Mouse (Mus musculus): ENCODE measurements around the gene Sbk1. TPM values are rescaled to one million over a fixed set of nuclear protein-coding genes. Genes with fewer than 3 reads are reported as not detected.
"Not testable (repeated sequence)": the region's sequence is repeated elsewhere in the genome, so short reads cannot be mapped to it uniquely, and the experiment has no call there.

The Sbk1 gene
- polyA plus RNA-seq, 1 experiment from 2014 or later, result 159 TPM

- no peaks in the 10 kb centered on the region for H3K9me3 ChIP-seq (ENCODE audit: control insufficient read depth, low read length)
- no peak overlapping the region for H3K9ac ChIP-seq (ENCODE audit: low read depth, low read length)
- no peak overlapping the region for H3K27ac ChIP-seq (ENCODE audit: low read depth, low read length)
- H3K4me3 ChIP-seq (ENCODE audit: low read length), result no peak overlapping the region
- H3K4me2 ChIP-seq (ENCODE audit: low read length), result no peak overlapping the region
- H3K36me3 ChIP-seq (ENCODE audit: control insufficient read depth, insufficient read depth, low read length), result no peaks in the 10 kb centered on the region
- H3K27me3 ChIP-seq (replicated peaks; ENCODE audit: control insufficient read depth, insufficient read depth, low read length), result no peaks in the 10 kb centered on the region
- H3K4me1 ChIP-seq (ENCODE audit: control insufficient read depth, insufficient read depth, low read depth, low read length), result no peaks in the 10 kb centered on the region
- no peak for ATAC-seq
- 12% methylated on average over 11 of the region's 11 CpGs for WGBS
Observed at GRCm38 (mm10) chr7:126323729-126324128, 51.3 kb downstream of the Sbk1 start.

GRCm38 (mm10) chr7:126324791-126325190 lies 52.4 kb downstream of the Sbk1 start:
- H3K36me3 ChIP-seq (ENCODE audit: control insufficient read depth, insufficient read depth, low read length), result no peaks in the 10 kb centered on the region
- no peaks in the 10 kb centered on the region for H3K27me3 ChIP-seq (replicated peaks; ENCODE audit: control insufficient read depth, insufficient read depth, low read length)
- H3K9me3 ChIP-seq (ENCODE audit: control insufficient read depth, low read length), result no peaks in the 10 kb centered on the region
- H3K4me3 ChIP-seq (ENCODE audit: low read length), result no peak overlapping the region
- H3K4me2 ChIP-seq (ENCODE audit: low read length), result no peak overlapping the region
- 32% methylated on average over 3 of the region's 3 CpGs for WGBS
- H3K9ac ChIP-seq (ENCODE audit: low read depth, low read length), result no peak overlapping the region
- H3K27ac ChIP-seq (ENCODE audit: low read depth, low read length), result no peak overlapping the region
- no peak for ATAC-seq
- H3K4me1 ChIP-seq (ENCODE audit: control insufficient read depth, insufficient read depth, low read depth, low read length), result no peaks in the 10 kb centered on the region

GRCm38 (mm10) chr7:126325576-126326273 lies 53.3 kb downstream of the Sbk1 start:
- H3K36me3 ChIP-seq (ENCODE audit: control insufficient read depth, insufficient read depth, low read length); H3K9me3 ChIP-seq (ENCODE audit: control insufficient read depth, low read length); H3K4me1 ChIP-seq (ENCODE audit: control insufficient read depth, insufficient read depth, low read depth, low read length); H3K4me3 ChIP-seq (ENCODE audit: low read length); H3K27me3 ChIP-seq (replicated peaks; ENCODE audit: control insufficient read depth, insufficient read depth, low read length); H3K27ac ChIP-seq (ENCODE audit: low read depth, low read length); H3K9ac ChIP-seq (ENCODE audit: low read depth, low read length); H3K4me2 ChIP-seq (ENCODE audit: low read length); ATAC-seq: not testable (repeated sequence)
- WGBS, result 24% methylated on average over 9 of the region's 9 CpGs

- not testable (repeated sequence) for H3K27ac ChIP-seq (ENCODE audit: low read depth, low read length); H3K27me3 ChIP-seq (replicated peaks; ENCODE audit: control insufficient read depth, insufficient read depth, low read length); H3K9ac ChIP-seq (ENCODE audit: low read depth, low read length); H3K4me3 ChIP-seq (ENCODE audit: low read length); H3K4me2 ChIP-seq (ENCODE audit: low read length); ATAC-seq; H3K4me1 ChIP-seq (ENCODE audit: control insufficient read depth, insufficient read depth, low read depth, low read length); H3K36me3 ChIP-seq (ENCODE audit: control insufficient read depth, insufficient read depth, low read length); H3K9me3 ChIP-seq (ENCODE audit: control insufficient read depth, low read length)
- 88% methylated on average over 5 of the region's 6 CpGs for WGBS
Observed at GRCm38 (mm10) chr7:126328848-126329247, 56.4 kb downstream of the Sbk1 start.

GRCm38 (mm10) chr7:126329907-126330645 lies 57.7 kb downstream of the Sbk1 start:
- Histone ChIP-seq H3K36me3 (ENCODE audit: control insufficient read depth, insufficient read depth, low read length) (no peaks in the 10 kb centered on the region), H3K9me3 (ENCODE audit: control insufficient read depth, low read length) (no peaks in the 10 kb centered on the region), H3K4me1 (ENCODE audit: control insufficient read depth, insufficient read depth, low read depth, low read length) (no peaks in the 10 kb centered on the region), H3K9ac (ENCODE audit: low read depth, low read length) (no peak overlapping the region), H3K4me3 (ENCODE audit: low read length) (no peak overlapping the region), H3K27me3 (replicated peaks; ENCODE audit: control insufficient read depth, insufficient read depth, low read length) (no peaks in the 10 kb centered on the region), H3K4me2 (ENCODE audit: low read length) (no peak overlapping the region), H3K27ac (ENCODE audit: low read depth, low read length) (no peak overlapping the region)
- no peak for ATAC-seq
- 90% methylated on average over 9 of the region's 9 CpGs for WGBS

GRCm38 (mm10) chr7:126330693-126331092 lies 58.3 kb downstream of the Sbk1 start:
- Histone ChIP-seq H3K9me3 (ENCODE audit: control insufficient read depth, low read length) (no peaks in the 10 kb centered on the region), H3K4me3 (ENCODE audit: low read length) (no peak overlapping the region), H3K4me1 (ENCODE audit: control insufficient read depth, insufficient read depth, low read depth, low read length) (no peaks in the 10 kb centered on the region), H3K4me2 (ENCODE audit: low read length) (no peak overlapping the region), H3K9ac (ENCODE audit: low read depth, low read length) (no peak overlapping the region), H3K27ac (ENCODE audit: low read depth, low read length) (no peak overlapping the region), H3K36me3 (ENCODE audit: control insufficient read depth, insufficient read depth, low read length) (no peaks in the 10 kb centered on the region), H3K27me3 (replicated peaks; ENCODE audit: control insufficient read depth, insufficient read depth, low read length) (no peaks in the 10 kb centered on the region)
- 53% methylated on average over 2 of the region's 2 CpGs for WGBS
- no peak for ATAC-seq

GRCm38 (mm10) chr7:126332691-126333090 lies 60.3 kb downstream of the Sbk1 start:
- Histone ChIP-seq H3K4me2 (ENCODE audit: low read length) (no peak overlapping the region), H3K9ac (ENCODE audit: low read depth, low read length) (no peak overlapping the region), H3K4me3 (ENCODE audit: low read length) (no peak overlapping the region), H3K27me3 (replicated peaks; ENCODE audit: control insufficient read depth, insufficient read depth, low read length) (no peaks in the 10 kb centered on the region), H3K36me3 (ENCODE audit: control insufficient read depth, insufficient read depth, low read length) (no peaks in the 10 kb centered on the region), H3K9me3 (ENCODE audit: control insufficient read depth, low read length) (no peaks in the 10 kb centered on the region), H3K27ac (ENCODE audit: low read depth, low read length) (no peak overlapping the region), H3K4me1 (ENCODE audit: control insufficient read depth, insufficient read depth, low read depth, low read length) (no peaks in the 10 kb centered on the region)
- WGBS, result 78% methylated on average over 3 of the region's 3 CpGs
- ATAC-seq, result no peak

- Histone ChIP-seq H3K4me1 (ENCODE audit: control insufficient read depth, insufficient read depth, low read depth, low read length) (no peaks in the 10 kb centered on the region), H3K9ac (ENCODE audit: low read depth, low read length) (no peak overlapping the region), H3K36me3 (ENCODE audit: control insufficient read depth, insufficient read depth, low read length) (no peaks in the 10 kb centered on the region), H3K9me3 (ENCODE audit: control insufficient read depth, low read length) (no peaks in the 10 kb centered on the region), H3K27ac (ENCODE audit: low read depth, low read length) (no peak overlapping the region), H3K4me3 (ENCODE audit: low read length) (no peak overlapping the region), H3K27me3 (replicated peaks; ENCODE audit: control insufficient read depth, insufficient read depth, low read length) (no peaks in the 10 kb centered on the region), H3K4me2 (ENCODE audit: low read length) (no peak overlapping the region)
- ATAC-seq, result no peak
- WGBS, result 92% methylated on average over 1 of the region's 1 CpGs
Observed at GRCm38 (mm10) chr7:126335556-126335955, 63.1 kb downstream of the Sbk1 start.

- Histone ChIP-seq H3K4me2 (ENCODE audit: low read length) (no peak overlapping the region), H3K9ac (ENCODE audit: low read depth, low read length) (no peak overlapping the region), H3K4me3 (ENCODE audit: low read length) (no peak overlapping the region), H3K36me3 (ENCODE audit: control insufficient read depth, insufficient read depth, low read length) (no peaks in the 10 kb centered on the region), H3K27ac (ENCODE audit: low read depth, low read length) (no peak overlapping the region), H3K4me1 (ENCODE audit: control insufficient read depth, insufficient read depth, low read depth, low read length) (no peaks in the 10 kb centered on the region), H3K9me3 (ENCODE audit: control insufficient read depth, low read length) (no peaks in the 10 kb centered on the region), H3K27me3 (replicated peaks; ENCODE audit: control insufficient read depth, insufficient read depth, low read length) (no peaks in the 10 kb centered on the region)
- WGBS, result 86% methylated on average over 8 of the region's 8 CpGs
- ATAC-seq, result no peak
Observed at GRCm38 (mm10) chr7:126338906-126339305, 66.5 kb downstream of the Sbk1 start.

Data from hindbrain, embryonic 16.5 days (tissue).